Mouse (Mus musculus) thymus, adult 2 months (tissue): ENCODE measurements around the gene Ttc37. TPM values are rescaled to one million over a fixed set of nuclear protein-coding genes. Genes with fewer than 3 reads are reported as not detected.

Source experiments
- DNase-seq: peaks from one replicate; pipeline ENCODE4 v3.0.0; 2021
- H3K27ac ChIP-seq: fragments of 200-500 bp; 2 replicates; pipeline ENCODE4 v1.5.1; 2012; ENCODE audit warnings: low read length, control low read depth; ENCODE audit not compliant: control insufficient read depth, insufficient read depth
- H3K27me3 ChIP-seq: fragments of 200-500 bp; 2 replicates; pipeline ENCODE4 v1.6.1; 2012; ENCODE audit warnings: mild to moderate bottlenecking, low read length, moderate library complexity, mixed read lengths; ENCODE audit not compliant: control insufficient read depth, insufficient read depth
- H3K36me3 ChIP-seq: fragments of 200-500 bp; 2 replicates; pipeline ENCODE4 v1.6.1; 2012; ENCODE audit warnings: mild to moderate bottlenecking, low read length, moderate library complexity; ENCODE audit not compliant: control insufficient read depth, insufficient read depth
- H3K4me1 ChIP-seq: fragments of 200-500 bp; replicated peaks from 2 replicates; pipeline ENCODE4 v1.6.1; 2012; ENCODE audit warnings: low read length; ENCODE audit not compliant: control insufficient read depth, insufficient read depth
- H3K4me3 ChIP-seq: fragments of 200-500 bp; 2 replicates; pipeline ENCODE4 v1.5.1; 2012; ENCODE audit warnings: mild to moderate bottlenecking, low read length, control low read depth, moderate library complexity; ENCODE audit not compliant: control insufficient read depth, insufficient read depth
- CTCF ChIP-seq: fragments of 200-500 bp; IDR thresholded peaks from 2 replicates; pipeline ENCODE4 v1.5.1; 2012; ENCODE audit warnings: mild to moderate bottlenecking, control low read depth, low read length, moderate library complexity, borderline replicate concordance; ENCODE audit not compliant: control insufficient read depth, poor library complexity, insufficient read depth; ENCODE audit errors: extremely low read depth
- POLR2A ChIP-seq: fragments of 200-500 bp; IDR thresholded peaks from 2 replicates; pipeline ENCODE4 v1.6.1; 2012; ENCODE audit warnings: mild to moderate bottlenecking, low read length, control low read depth, moderate library complexity; ENCODE audit not compliant: control insufficient read depth, poor library complexity, insufficient read depth; ENCODE audit errors: extremely low read depth
- WGBS: fragments of 180-500 bp; shearing (Covaris S2); methylation state at CpG from one replicate; pipeline ENCODE4 v1.1.7; 2018; 5-methylcytosine and 5-hydroxymethylcytosine counted together
- polyA plus RNA-seq: library from polyadenylated mRNA; depleted of rRNA; stranded (reverse); fragments of >200 nt; gene quantifications from 2 replicates; pipeline ENCODE4 v1.2.3, GENCODE M21; 2012; rRNA removed

Ttc37 gene
- polyA plus RNA-seq: 8.1 and 8.5 TPM in 2 replicates

DNA sequence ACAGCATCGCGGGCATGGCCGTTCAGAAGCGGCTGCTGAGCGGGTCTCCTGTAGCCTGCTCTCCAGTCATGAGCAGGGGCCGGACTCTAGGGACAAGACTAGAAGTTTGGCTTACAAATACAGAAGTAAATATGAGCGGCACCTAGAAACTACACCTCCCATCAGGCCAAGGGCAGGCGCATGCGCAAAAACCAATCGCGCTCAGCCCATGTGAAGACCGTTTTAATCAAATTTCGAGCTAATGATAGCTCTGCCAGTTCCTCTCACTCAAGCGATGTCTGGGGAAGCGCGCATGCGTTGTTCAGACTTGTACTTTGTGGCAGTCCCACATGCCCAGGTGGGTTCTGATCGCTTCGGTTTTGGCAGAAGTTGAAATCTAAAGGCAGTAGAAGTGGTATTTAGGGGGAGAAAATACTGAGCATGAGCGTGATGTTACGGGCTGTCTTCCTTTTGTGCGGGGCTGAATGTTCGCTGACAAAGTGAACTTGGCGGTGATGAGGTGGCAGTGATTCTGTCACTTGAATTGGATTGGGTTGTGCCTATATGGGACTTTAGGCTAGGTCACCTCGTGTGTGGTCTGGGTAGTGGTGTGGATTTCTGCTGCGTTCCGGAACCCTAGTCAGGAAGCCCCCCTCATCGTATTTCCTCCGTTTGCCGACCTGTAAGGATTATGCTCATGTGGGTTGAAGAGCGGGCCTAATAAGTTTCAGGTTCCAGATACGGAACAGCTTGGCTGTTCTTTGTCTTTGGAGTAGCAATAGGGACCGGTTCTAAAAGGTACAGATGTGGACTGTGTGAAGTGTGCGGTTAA lies at the start of gene Ttc37, which contains the start of gene Arsk:
TSS of gene Ttc37 (plus strand) at position 242 of the 811 bp plus-strand sequence.
TSS of gene Arsk (minus strand) at position 168 of the 811 bp plus-strand sequence.
- H3K27ac ChIP-seq: peak within 1 kb of the TSS; percentile 7; the same call in 1 of the 2 replicates
- WGBS: under 1% methylated on average over 34 of the region's 34 CpGs
- peak; percentile 91 for DNase-seq
- no peaks in the 10 kb centered on the region for H3K4me1 ChIP-seq
- TF ChIP-seq POLR2A (no peak), CTCF (no peak)
- peak within 1 kb of the TSS; percentile 80 for H3K4me3 ChIP-seq
- H3K36me3 ChIP-seq: no peaks in the 10 kb centered on the region
- no peaks in the 10 kb centered on the region for H3K27me3 ChIP-seq

DNA sequence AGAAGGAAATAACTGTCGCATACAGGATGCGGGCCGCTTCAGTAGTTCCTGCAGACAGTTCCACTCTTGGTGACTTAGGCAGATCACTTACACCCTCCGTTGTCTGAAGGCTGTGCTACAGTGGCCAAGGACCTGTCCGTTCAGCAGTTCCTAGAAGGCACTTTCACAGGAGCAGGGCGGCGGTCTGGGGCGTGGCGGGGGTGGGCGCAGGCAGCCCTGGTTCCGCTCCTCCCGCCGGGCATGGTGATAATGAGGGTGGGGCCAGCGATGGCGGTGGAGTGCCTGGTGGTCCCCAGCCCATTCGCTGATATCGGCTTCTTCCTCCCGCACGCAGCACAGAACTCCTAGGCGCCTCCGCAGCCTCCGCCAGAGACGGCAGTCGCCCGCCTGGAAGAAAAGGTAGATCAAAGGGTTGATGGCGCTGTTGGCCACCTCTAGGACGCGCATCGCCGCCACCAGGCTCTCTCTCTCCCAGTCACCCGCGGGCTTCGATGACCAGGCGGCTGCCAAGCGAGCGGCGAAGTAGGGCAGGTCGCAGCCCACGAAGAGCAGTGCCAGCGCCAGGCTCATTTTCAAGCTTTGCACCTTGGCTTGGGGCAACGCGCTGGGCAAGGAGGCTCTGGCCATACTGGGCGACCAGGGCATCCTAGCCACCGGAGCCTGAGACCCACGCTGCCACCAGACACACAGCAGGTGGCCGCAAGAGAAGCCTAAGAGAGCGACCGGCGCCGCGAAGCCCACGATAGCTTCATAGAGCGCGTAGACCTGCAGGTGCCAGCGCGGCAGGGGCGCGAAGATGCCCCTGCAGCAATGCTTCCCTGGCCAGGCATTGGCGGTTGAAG lies 42.9 kb upstream of the Ttc37 start:
- Histone ChIP-seq H3K27ac (no peak overlapping the region), H3K27me3 (peaks cover 3% of the 10 kb centered on the region; the same call in 1 of the 2 replicates), H3K36me3 (no peaks in the 10 kb centered on the region), H3K4me3 (peak overlapping the region; percentile 1), H3K4me1 (peaks cover 9% of the 10 kb centered on the region; the same call in 1 of the 2 replicates)
- peak; percentile 2 for DNase-seq
- no peak for TF ChIP-seq POLR2A
- TF ChIP-seq CTCF: no peak
- WGBS: 3% methylated on average over 59 of the region's 59 CpGs

DNA sequence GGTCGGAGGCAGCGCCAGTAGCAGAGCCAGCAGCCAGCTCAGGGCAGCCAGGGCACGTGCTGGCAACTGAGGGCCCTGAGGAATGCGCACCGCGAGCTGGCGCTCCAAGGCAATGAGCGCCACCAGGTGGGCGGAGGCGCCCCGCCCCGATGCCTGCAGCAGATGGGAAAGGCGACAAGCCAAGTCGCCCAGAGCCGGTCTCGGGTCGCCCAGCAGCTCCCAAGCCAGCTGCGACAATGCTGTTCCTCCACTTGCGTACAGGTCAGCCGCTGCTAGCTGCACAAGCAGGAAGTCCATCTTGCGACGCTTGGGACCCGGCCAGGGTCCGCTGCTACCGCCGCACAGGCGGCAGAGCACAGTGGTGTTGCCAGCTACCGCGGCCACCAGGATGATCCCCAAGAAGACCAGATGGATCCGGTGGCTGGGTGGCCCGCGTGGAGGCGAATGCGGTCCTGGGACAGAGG lies 42.2 kb upstream of the Ttc37 start:
- Histone ChIP-seq H3K4me3 (peak overlapping the region; percentile 4), H3K36me3 (no peaks in the 10 kb centered on the region), H3K27me3 (peaks cover 3% of the 10 kb centered on the region; the same call in 1 of the 2 replicates), H3K27ac (no peak overlapping the region), H3K4me1 (peaks cover 9% of the 10 kb centered on the region; the same call in 1 of the 2 replicates)
- no peak for TF ChIP-seq CTCF
- TF ChIP-seq POLR2A: no peak
- peak; percentile 58 for DNase-seq
- under 1% methylated on average over 34 of the region's 34 CpGs for WGBS

DNA sequence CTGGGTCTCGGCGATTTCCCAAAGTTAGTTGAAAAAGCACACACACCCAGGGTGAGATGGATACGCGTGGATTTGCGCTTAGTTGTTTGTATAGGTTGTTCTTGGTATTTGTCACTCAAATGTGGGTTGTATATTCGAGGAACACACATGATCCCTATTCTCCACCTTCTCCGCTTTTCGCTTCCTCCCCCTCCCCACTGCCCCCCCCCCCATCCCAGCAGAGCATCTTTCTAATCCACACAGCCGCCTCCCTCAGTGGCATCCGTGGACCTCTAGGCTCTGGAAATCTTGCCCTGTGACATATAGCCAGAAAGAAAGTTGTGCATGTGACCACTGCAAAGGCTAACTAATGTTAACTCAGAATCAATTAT lies 41.7 kb upstream of the Ttc37 start, which contains the start of gene Gpr150:
TSS of gene Gpr150 (minus strand) at position 101 of the 371 bp plus-strand sequence.
- no peak within 1 kb of the TSS for H3K27ac ChIP-seq
- 42% methylated on average over 10 of the region's 10 CpGs for WGBS
- H3K36me3 ChIP-seq: no peaks in the 10 kb centered on the region
- H3K4me1 ChIP-seq: peaks cover 9% of the 10 kb centered on the region; the same call in 1 of the 2 replicates
- no peak for DNase-seq
- peak within 1 kb of the TSS; percentile 4 for H3K4me3 ChIP-seq
- no peak for TF ChIP-seq CTCF
- TF ChIP-seq POLR2A: no peak
- H3K27me3 ChIP-seq: peaks cover 3% of the 10 kb centered on the region; the same call in 1 of the 2 replicates

DNA sequence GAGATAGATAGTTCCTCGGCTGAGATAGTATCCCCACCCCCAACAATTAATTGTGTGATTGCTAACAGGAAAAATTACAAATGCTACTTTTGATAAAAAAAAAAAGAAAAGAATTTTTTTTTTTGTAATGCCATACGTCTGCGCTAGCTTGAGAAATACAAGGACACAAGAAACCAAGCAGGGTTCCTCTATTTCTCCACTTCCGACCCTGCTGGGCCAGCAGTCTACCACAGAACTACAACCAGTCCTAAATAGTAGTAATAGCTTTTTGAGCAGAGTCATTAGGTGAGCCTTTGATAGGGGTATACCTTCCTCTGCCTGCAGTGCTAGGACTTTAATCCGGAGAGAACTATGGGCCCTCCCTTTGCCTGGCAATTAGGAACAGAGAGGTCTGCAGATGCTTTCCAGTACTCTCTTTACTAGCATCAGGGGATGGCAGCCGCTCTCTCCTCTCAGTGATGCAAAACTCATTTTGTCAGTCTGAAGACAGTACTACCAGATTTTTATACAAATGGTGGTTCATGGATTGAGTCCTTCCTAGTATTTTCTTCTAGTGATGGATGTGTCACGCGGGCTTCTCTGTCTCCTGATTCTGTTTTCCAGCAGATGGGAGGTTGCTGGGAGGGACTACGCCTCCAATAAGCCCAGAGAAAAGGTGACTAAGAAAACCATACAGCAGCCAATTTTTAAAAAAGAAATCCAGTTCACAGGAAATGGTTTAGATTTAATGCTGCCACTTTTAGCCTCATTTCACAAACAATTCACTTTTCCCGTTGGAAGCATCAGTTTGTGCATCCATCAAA lies 41.1 kb upstream of the Ttc37 start:
- Histone ChIP-seq H3K27ac (no peak overlapping the region), H3K36me3 (no peaks in the 10 kb centered on the region), H3K4me3 (no peak overlapping the region), H3K27me3 (peaks cover 3% of the 10 kb centered on the region; the same call in 1 of the 2 replicates), H3K4me1 (peaks cover 9% of the 10 kb centered on the region; the same call in 1 of the 2 replicates)
- DNase-seq: no peak
- no peak for TF ChIP-seq CTCF
- TF ChIP-seq POLR2A: no peak
- WGBS: 66% methylated on average over 10 of the region's 10 CpGs
